Mouse (Mus musculus): ENCODE results near the gene Mfsd14a. TPM values are rescaled to one million over a fixed set of nuclear protein-coding genes. Genes with fewer than 3 reads are reported as not detected.
"Not testable (repeated sequence)": the region's sequence is repeated elsewhere in the genome, so short reads cannot be mapped to it uniquely, and the experiment has no call there.

Mfsd14a gene
- 10 to 100 TPM; 55.8 to 56.3 TPM for total RNA-seq (2021)

DNA sequence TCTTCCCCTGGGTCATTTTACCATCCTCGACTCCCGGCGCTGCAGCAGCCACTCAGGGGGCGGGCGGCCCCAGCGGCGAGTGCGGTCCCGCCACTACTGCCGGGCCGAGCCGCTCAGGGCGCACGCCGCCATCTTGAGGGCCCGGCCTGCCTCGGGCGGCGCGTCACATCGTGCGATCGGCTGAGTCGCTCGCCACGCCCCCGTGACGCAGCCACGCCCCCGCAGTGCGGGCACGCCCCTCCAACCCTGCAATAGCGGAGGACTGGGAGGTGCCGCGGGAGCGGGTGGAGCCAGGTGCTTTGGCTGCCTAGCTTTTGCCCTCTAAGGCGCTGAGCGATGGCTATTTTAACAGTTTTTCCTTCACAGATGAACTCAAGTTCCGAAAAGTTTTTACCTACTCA is at the start of gene Mfsd14a:
Gene Mfsd14a (minus strand): TSS at position 215 of the 401 bp plus-strand sequence.
- intact Hi-C loops (cut with DNase I) = no loop called here
- DNase-seq (ENCODE audit: extremely low spot score in 1 of 2, low spot score in 2 of 2) = peak; percentile 94 to 99

DNA sequence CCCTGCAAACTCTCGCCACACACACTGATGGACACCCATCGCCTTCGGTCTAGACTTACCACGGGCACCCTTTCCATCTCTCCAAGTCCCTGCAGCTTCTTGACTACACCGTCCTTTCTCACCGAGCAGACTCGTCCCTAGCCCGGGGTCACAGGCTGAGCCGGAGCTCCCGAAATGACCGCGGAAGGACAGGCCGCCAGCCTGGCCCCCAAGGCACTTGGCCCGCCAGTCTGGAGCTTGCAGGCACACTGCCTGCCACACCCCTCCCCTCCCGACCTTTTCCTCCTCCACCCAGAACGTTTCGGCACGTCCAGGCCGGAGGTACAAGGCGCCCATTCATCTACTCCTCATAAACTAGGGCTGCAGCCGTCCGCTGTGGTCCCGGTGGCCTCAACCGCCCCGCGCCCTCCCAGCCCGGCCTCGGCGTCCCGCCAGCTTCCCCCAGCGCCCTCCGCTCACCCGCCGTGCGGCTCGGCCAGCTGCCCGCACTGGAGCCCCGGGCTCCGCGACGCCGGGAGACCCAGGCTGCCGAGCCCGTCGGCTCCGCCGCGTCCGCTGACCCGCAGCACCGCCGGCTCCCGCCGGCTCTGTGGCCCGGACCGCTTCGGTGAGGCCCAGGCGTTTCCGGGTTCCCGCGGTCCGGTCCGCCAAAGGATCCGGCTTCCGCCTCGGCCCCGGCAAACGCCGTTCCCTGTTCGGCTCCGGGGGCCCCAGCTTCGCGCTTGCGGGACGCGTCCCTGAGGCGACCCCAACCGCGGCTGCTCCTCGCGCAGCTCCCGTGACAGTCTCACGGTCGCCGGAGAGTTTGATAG is 49.4 kb upstream of the Mfsd14a start:
- DNase-seq (ENCODE audit: extremely low spot score in 1 of 2, low spot score in 2 of 2) = peak; percentile 69 to 91
- intact Hi-C loops (cut with DNase I) = no loop called here

DNA sequence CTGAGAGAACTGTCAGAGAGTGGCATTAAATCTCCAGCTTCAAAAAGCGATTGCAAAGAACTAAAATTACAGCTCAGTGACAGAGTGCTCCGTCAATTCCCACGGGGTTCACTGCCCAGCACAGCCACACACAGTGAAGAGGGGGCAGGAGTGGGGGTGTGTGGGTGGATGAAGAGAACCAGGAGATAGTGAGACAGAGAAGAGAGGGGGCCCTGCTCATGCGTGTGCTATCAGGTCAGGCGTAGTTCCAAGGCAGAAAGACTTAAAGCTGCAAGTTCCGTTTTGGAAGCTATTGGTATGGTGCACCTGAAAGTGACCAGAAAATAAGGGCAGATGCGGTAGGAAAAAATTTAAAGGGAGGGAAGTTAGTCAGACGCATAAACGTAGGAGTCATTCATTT is 48.5 kb upstream of the Mfsd14a start:
- intact Hi-C loops (cut with DNase I) = no loop called here
- no peak for DNase-seq (ENCODE audit: extremely low spot score in 1 of 2, low spot score in 2 of 2)

DNA sequence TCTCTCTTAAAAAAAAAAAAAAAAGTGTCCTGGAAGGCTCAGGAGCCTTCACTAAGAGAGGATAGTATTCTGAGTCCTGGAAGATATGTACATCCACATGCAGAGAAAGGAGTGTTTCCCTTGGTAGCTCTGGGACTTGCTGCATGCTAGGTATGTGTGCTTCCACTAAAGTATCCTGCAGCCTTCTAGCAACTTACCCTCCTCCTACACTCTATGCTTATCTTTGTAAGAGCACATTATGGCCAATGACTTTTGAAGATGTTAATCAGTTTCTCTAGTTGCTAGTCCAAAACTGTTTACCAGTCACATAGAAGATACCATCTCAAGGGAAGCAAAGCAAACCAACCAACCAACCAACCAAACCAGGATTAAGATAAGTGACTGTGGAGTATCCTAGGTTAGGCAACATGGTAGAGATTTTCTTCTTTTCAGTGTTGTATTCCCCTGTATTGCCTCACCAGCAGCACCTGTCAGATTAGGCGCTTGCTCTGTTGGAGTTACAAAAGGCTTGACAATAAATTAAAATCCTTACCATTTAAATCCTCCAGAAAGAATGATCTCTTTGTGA is 43.2 kb upstream of the Mfsd14a start:
- intact Hi-C loops (cut with DNase I) = no loop called here
- DNase-seq (ENCODE audit: extremely low spot score in 1 of 2, low spot score in 2 of 2) = no peak

DNA sequence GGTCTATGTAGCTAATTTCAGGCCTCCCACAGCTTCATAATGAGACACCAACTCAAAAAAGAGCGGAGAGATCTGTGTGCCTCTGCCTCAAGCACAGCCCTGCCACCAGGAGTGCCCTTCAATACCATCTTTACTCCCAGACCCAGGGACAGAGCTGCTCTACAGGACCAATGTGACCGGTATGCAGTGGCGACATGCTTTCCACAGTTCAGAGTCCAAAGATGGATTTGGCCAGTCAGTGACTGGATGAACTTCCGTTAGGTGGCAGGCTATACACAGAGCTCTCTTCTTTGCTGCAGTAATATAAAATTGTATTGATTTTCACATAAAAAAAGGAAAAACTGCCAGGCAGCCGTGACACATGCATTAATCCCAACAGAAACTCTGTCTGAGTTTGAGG is 41.4 kb upstream of the Mfsd14a start:
- intact Hi-C loops (cut with DNase I) = no loop called here
- DNase-seq (ENCODE audit: extremely low spot score in 1 of 2, low spot score in 2 of 2) = no peak

DNA sequence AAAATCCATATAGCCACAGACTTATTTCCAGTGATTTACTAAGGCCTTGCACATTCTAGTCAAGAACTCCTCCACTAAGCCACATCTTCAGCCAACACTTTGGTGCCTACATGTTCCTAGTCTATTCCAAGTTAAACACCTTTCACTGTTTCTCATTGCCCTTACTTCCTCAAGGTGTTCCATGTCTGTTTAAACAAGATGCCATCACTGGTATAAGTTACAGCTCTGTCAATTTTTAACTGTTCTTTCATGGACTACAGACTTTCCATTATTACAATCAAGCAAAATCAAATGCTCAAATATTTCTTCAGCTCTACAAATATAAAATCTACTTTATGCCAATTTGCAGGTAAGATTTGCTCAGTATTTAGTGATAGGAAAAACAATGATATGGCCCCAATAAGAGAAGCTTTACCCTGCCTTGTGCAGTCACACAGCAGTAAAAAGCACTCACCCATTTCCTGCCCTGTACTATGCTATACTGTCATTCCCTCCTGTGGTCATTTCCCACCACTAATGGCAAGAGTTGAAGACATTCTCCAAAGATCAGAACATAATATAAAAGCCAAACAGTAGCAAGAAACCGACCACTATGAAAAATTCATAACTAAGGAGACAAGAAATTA is 40.3 kb upstream of the Mfsd14a start:
- no peak for DNase-seq (ENCODE audit: extremely low spot score in 1 of 2, low spot score in 2 of 2)
- intact Hi-C loops (cut with DNase I) = no loop called here

DNA sequence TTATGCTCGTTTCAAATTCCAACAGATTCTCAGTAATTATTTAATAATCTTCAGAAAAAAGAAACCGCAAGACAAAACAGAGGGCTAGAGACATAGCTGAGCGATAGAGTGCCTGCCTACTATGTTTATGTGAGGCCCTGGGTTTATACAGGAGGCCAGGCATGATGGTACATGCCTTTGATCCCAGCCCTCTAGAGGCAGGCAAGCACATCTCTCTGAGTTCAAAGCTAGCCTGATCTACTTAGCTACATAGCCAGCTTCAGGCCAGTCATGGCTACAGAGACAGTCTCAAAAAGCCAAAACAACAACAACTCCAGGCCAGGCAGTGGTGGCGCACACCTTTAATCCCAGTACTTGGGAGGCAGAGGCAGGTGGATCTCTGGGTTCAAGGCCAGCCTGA is 39.1 kb upstream of the Mfsd14a start:
- no peak for DNase-seq (ENCODE audit: extremely low spot score in 1 of 2, low spot score in 2 of 2)
- intact Hi-C loops (cut with DNase I) = no loop called here

DNA sequence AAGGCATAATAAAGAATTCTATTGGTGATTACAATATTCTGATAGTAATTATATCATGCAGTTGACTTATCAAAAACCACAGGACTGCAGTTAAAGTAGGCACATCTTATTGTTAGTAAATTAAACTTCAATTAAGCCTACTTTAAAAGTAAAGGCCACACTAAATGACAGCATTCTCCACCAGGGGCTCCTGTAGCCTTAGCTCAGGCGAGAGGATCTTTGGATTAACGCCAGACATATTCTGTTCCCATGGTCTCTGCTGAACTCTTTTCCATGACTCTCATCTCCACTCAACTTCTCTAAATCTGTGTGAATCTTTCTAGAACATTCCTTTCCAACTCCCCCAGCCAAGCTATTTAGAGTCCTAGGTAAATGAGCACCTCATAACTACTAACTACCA is 36.3 kb upstream of the Mfsd14a start:
- intact Hi-C loops (cut with DNase I) = no loop called here
- DNase-seq (ENCODE audit: extremely low spot score in 1 of 2, low spot score in 2 of 2) = no peak

DNA sequence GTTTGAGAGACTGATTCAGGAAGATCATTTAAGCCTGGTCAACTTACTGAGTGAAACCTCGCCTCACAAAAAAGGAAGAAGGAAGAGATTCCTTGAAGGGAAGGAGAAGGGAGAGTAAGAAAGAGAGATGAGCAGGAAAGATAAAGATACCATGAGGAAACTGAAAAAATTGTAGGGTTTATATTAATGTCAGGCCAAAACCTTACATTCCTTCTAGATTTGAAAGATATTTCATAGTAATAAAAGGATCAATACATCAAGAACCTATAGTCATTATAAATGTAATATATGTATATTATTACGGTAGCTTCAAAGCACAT is 33.1 kb upstream of the Mfsd14a start:
- intact Hi-C loops (cut with DNase I) = no loop called here
- no peak for DNase-seq (ENCODE audit: extremely low spot score in 1 of 2, low spot score in 2 of 2)

DNA sequence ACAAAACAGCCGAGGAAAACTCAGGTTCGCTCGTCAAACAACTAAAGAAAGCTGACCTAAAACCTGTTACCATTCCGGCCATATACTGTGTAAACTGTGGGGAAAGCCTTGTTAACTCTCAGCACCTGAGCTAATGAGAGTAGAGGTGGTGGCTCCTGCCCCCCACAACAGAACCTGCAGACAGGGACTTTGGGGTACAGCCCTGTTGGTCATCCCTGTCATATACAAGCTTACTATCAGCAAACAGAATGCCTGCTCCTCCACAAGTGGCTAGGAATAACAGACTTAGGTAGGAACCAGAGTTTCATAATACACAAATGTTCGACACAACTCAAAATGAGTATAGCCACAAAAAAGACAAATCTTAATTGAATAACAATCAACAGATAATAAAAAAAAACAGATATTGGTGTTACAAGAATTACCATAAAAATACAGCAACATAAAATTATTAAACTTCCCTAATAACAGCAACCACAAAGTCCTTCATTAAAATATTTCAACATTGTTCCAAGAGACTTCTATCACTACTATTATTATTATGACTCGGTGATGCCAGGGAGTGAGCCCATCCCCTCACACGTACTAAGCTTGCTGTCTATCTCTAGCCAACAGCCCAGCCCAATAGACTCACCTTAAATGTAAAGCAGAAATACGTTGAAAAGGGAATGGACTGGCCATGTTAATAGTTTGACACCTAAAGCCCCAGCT is 32.6 kb upstream of the Mfsd14a start:
- no peak for DNase-seq (ENCODE audit: extremely low spot score in 1 of 2, low spot score in 2 of 2)
- intact Hi-C loops (cut with DNase I) = no loop called here

DNA sequence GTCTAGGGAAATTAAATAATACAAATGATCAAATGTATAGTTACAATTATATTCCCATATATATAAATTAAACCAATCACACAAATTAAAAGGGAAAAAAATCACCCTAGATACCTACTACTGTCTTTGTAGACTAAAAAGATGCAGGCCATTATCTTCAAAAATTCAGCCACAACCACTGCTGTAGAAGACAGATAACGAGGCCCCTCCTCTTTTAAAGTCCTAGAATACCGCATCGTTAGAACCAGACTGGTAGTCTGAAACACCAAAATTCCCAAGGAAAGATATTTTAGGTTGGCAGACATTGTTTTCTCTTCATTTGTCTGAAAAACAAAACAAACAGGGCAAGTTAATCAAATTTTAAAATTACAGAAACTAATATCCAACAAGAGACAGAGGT is 31.8 kb upstream of the Mfsd14a start:
- DNase-seq (ENCODE audit: extremely low spot score in 1 of 2, low spot score in 2 of 2) = no peak
- intact Hi-C loops (cut with DNase I) = no loop called here

DNA sequence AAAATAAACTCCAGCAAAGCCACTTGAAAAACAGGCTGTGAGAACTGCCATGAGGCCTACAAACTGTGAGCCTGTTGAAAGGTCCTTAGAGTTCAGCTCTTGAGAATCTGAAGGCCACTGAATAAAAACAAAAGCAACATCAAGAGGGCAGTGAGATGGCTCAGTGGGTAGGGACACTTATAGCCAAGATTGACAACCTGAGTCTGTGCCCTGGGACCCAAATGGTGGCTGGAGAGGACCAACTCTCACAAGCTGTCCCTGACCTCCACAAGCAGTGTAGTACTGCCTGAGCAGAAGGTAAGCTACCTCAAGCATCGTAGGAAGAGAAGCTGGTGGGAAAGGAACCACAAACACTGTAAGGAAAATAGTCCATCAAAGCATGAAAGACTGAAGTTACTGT is 18.7 kb upstream of the Mfsd14a start, which contains the start of gene Gm43191:
Gene Gm43191 (minus strand): TSS at position 101 of the 400 bp plus-strand sequence.
- DNase-seq (ENCODE audit: extremely low spot score in 1 of 2, low spot score in 2 of 2) = no peak
- intact Hi-C loops (cut with DNase I) = loop anchor here (2.0 kb wide), 1 partner anchor 52 kb away; no protein-coding TSS in a partner anchor

DNA sequence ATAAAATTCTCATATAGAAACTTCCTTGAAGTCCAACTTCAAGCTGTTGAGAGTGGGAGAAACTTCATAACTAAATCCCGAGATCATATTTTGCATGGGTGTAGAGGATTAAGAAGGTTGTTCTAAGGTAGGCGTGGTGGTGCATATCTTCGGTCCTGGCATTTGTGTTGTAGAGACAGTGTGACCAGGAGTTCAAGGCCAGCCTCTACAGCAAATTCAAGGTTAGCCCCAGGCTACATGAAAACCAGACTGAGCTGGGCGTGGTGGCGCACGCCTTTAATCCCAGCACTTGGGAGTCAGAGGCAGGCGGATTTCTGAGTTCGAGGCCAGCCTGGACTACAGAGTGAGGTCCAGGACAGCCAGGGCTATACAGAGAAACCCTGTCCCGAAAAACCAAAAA is 1.8 kb upstream of the Mfsd14a start:
- intact Hi-C loops (cut with DNase I); DNase-seq (ENCODE audit: extremely low spot score in 1 of 2, low spot score in 2 of 2): not testable (repeated sequence)

DNA sequence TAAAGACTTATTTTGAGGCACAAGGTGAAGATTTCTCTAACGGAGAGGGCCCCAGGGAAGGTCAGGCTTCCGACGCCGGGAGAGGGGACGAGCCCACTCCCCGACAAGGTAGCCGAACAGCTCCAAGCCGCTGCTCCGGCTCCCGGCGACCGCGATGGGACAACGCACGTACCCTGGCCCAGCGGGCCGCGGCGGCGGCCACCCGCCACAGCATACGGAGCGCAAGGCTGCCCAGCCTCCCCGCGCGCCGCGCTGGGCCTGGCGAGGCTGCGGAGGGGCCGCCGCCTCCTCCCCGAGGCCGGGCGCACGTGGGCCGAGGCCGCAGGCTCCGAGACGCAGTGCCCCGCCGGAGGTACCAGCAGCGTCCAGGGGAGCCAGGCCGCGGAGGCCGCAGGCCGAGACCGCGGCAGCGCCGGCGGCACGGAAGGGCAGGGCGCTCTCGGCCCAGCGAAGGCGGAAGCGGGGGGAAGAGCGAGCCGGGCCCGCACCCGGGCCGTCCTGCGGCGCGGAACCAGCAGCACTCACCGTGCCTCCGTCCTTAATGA is 535 bp downstream of the Mfsd14a start:
- DNase-seq (ENCODE audit: extremely low spot score in 1 of 2, low spot score in 2 of 2) = peak in 1 of 2 experiments; percentile 69
- intact Hi-C loops (cut with DNase I) = no loop called here

DNA sequence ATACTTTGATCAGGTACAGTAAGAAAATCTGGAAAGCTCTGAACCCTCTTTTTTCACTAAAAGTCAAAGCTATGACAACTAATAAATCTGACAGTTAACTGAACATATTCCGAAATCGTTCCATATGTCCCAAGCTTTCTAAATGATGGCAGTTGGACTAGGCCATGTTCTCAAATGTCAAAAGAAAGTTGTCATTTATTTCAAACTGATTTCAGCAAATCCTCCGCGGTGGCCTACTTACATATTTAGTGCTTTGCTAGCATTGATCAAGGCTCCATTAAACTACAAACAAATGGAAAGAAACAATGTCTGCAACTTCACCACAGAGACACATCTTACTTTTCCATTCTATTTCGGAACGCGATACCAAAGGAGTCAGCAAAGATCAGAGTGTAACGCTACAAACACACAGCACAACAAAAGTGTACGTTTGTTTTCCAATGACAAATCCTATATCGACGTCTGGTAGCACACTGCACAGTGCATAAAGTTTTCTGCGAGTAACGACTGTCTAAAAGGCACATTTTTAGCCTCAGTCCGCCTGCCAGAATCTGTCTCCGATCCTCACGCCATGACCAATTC is 1.1 kb downstream of the Mfsd14a start:
- DNase-seq (ENCODE audit: extremely low spot score in 1 of 2, low spot score in 2 of 2) = no peak
- intact Hi-C loops (cut with DNase I) = no loop called here

DNA sequence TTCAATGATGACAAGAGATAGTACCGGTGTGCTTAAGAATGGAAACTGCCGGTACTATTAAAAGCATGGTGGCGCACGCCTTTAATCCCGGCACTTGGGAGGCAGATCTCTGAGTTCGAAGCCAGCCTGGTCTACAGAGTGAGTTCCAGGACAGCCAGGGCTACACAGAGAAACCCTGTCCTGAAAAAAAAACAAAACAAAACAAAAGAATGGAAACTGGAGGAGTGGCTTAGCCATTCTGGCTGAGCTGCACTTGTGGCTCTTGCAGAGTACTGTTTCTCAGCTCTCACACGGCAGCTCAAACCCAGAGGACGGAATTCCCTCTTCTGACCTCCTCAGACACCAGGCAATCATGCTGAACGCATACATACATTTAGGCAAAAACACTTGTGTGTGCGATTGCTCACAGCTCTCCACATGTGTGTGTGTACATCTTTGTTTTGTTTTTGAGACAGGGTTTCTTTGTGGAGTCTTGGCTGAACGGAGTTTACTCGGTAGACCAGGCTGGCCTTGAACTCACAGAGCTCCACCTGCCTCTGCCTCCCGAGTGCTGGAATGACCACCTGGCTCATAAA is 2.5 kb downstream of the Mfsd14a start:
- no peak for DNase-seq (ENCODE audit: extremely low spot score in 1 of 2, low spot score in 2 of 2)
- intact Hi-C loops (cut with DNase I) = no loop called here

DNA sequence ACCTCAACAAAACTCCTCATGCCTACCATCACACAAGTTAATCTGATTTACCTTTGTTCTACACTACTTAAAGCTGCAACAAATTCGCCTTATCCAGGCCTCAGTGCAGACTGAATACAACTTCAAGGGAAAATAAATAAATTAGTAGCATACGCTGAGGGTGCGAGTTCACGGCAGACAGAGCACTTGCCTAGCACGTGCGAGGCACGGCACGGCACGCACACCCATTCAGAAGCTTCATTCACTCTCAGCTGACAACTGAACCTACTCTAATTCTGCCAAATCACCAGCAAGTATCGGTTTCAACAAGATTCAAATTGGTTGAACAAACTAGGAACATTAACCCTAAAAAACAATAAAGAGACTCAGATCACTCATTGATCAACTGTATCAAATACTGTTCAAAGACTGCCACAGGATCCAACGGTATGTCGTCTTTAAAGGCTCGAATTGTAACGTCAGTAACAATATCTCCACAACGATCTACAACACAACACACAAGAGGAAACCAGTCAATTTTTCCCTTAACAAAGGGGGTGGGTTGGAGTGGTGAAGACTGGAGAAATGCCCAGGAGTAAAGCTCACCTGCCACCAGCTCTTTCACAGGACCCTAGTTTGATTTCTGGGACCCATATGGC is 3.4 kb downstream of the Mfsd14a start:
- DNase-seq (ENCODE audit: extremely low spot score in 1 of 2, low spot score in 2 of 2) = no peak
- intact Hi-C loops (cut with DNase I) = no loop called here
